Mouse (Mus musculus): ENCODE measurements around the gene Sbf2.

DNA sequence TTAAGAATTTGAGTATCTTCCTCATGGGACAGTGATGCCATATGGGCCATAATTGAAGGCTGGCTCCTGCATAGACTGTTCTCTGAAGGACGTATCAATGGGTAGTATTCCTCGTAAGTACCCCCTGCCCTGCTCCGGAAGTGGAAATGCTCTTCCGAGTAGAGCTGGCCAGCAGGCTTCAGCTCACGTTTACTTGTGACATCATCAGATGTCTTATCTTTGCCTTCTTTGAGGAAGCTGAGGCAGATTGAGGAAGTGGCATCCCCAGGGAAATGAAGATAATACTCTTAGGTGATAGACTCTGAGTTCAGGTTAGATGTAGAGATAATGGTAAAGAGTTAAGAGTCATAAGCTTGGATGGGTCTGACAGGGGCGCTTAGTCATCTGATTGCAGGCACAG is 31.1 kb upstream of the Sbf2 start:
- TF ChIP-seq CTCF (IDR thresholded peaks at IDR 0.05; ENCODE audit: extremely low read depth, insufficient read depth, insufficient read length, insufficient replicate concordance): no peak
- TF ChIP-seq POLR2A (IDR thresholded peaks at IDR 0.05; ENCODE audit: low read depth, low read length): no peak

Measured in spleen, adult 2 months (tissue).